Mouse (Mus musculus) ovary, postnatal 36 days (tissue): ENCODE data around the gene Nsa2.

ENCODE experiments used
- DNase-seq: peaks from one replicate; pipeline ENCODE4 v3.0.0; 2022; ENCODE audit warnings: low spot score, mixed read lengths

The Nsa2 gene

DNA sequence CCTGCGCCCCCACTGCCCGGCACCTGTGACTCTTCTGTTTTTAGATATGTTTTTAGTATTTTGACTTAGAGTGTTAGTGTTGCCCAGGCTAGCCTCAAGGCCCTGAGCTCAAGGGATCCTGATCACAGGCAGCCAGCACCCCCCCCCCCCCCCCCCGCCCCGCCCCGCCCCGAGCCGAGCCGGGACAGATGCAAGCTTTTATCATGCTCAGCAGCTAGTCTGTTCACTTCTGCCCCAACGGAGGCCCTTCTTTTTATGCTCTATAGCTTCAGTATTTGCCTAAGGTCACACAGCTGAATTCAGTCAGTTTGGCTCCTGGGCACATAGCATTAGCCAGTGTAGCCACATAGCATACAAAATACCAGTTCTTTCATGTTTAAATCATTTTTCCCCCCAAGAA, 51.4 kb downstream of the Nsa2 start:
- DNase-seq: no peak

DNA sequence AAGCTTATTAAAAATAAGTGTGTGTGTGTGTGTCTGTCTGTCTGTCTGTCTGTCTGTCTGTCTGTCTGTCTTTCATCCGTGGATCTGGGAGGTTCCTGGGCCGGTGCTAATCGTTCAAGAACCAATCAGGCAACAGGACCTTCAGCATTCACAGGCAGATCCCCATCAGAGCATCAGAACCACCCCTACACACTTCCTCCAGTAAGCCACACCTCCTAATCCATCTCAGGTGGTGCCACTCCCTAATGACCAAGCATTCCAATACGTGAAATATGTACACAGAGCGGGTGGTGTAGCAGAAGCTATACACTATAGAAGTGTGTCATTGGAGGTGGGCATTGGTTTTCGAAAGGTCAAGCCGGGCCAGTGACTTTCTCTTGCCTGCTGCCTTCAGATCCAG, 55.3 kb downstream of the Nsa2 start:
- no peak for DNase-seq

DNA sequence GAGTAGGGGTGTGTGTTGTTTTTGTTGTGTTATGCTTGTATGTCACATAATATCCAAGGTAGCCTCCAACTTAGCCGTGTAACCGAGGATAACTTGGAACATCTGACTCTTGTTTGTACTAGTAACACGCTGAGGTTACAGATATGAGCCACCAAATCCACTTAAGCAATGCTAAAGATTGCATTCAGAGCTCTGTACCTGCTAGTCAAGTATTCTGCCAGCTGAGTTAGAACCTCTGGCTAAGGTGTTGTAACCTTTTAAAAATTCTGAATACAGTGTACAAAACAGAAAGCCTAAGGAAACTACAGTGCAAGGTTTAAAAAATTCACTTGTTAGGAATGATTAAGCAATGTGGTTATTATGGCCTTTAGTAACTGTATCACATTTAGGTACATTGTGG, 57.1 kb downstream of the Nsa2 start:
- no peak for DNase-seq

DNA sequence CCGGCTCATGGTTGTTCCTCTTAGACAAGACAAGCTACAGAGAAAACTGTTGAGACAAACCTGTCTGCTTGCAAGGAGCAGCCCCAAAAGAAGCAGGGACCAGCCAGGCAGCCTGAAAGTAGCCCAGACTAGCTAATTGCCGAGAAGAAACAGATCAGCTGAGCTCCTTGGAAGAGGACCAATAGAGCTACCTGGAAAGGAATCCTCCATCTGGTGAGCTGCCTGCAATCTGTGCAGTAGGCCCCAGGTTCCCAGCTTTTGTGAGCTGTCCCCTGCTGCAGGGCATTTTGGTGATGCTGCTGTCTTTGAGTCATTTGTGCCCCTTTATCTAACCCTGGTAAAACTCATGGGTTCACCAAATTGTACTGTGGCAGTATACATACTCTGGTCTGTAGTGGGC, 57.5 kb downstream of the Nsa2 start:
- no peak for DNase-seq
